Mouse (Mus musculus): ENCODE measurements at regions not wholly inside any gene's neighbourhood (a gene's known extent, or its start where the extent isn't known, plus 50 kb on each side); places are given as distances from the start of the nearest gene placed in this dataset.

DNA sequence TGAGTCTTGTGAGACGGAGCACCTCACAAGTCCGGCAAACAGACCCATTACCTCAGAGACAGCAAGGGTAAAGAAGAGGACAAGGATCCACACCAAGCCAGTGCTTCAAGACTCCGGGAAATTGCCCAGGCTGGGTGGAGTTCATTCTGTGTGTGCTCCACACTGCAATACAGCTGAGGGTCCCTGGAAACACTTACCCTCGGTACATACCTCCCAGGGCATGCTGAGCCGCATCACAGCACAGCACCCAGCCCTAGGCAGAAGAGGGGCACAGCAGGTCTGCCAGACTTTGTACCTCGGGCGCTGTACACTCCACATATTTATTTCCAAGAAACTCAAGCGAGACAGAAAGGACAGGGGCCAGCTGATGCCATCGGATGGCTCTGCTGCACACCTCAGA lies 54.5 kb upstream of the Cmc1 start:
- ATAC-seq (replicated peaks in 1 of 2; ENCODE audit: insufficient read depth in 1 of 2, low FRiP score in 2 of 2, low TSS enrichment in 1 of 2, low read depth in 1 of 2, poor library complexity in 2 of 2, severe bottlenecking in 2 of 2) = no peak

DNA sequence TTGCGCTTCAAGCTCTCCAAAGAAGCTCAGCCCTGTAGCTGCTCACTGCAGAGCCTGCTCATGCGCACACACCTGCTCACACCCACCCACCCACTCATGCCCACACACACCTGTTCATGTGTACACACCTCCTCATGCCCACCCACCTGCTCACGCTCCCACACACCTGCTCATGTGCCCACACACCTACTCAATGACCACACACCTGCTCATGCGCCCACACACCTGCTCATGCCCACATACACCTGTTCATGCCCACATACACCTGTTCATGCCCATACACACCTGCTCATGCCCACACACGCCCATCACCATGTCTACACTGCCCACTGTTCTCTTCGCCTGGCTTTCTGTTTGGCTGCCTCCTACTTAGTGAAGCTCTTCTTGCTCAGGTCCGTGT lies 56.5 kb upstream of the Cmc1 start:
- no peak for ATAC-seq (replicated peaks in 1 of 2; ENCODE audit: insufficient read depth in 1 of 2, low FRiP score in 2 of 2, low TSS enrichment in 1 of 2, low read depth in 1 of 2, poor library complexity in 2 of 2, severe bottlenecking in 2 of 2)

DNA sequence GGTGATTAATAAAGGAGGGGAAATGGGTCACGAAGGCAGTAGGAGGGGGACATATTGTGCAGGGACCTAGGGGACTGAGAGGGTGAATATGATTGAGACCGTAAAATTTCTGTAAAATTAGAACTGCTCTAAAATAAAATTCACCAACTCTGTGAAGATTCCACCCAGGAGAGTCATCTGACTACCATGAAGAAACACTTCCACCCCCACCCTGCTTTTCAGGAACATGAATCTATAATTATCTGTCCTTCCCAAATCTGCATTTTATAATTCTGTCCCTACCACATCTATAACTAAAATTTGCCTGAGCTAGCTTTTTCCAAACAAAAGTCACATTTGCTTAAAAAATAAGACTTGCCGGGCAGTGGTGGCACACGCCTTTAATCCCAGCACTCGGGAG lies 69.7 kb upstream of the Cmc1 start:
- ATAC-seq (replicated peaks in 1 of 2; ENCODE audit: insufficient read depth in 1 of 2, low FRiP score in 2 of 2, low TSS enrichment in 1 of 2, low read depth in 1 of 2, poor library complexity in 2 of 2, severe bottlenecking in 2 of 2) = no peak

DNA sequence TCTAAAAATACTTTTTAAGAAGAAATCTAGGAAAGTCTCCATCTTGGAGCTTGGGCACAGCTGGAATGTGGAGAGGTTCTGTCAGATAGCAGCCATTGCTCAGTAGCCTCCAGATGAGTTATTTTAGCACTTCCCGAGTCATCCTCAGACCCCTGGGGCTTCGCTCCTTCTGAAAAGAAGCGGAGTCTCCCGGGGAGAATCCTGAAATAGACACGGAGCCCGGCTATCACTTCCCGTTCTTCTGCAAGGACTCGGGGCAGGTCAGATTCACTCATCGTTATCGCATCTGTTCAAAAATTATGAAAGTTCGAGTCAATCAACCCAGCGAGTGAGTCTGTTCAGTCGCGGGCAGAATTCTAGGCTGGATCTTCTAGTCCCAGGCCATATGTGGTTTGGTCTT lies 71.2 kb upstream of the Cmc1 start:
- ATAC-seq (replicated peaks in 1 of 2; ENCODE audit: insufficient read depth in 1 of 2, low FRiP score in 2 of 2, low TSS enrichment in 1 of 2, low read depth in 1 of 2, poor library complexity in 2 of 2, severe bottlenecking in 2 of 2) = no peak

DNA sequence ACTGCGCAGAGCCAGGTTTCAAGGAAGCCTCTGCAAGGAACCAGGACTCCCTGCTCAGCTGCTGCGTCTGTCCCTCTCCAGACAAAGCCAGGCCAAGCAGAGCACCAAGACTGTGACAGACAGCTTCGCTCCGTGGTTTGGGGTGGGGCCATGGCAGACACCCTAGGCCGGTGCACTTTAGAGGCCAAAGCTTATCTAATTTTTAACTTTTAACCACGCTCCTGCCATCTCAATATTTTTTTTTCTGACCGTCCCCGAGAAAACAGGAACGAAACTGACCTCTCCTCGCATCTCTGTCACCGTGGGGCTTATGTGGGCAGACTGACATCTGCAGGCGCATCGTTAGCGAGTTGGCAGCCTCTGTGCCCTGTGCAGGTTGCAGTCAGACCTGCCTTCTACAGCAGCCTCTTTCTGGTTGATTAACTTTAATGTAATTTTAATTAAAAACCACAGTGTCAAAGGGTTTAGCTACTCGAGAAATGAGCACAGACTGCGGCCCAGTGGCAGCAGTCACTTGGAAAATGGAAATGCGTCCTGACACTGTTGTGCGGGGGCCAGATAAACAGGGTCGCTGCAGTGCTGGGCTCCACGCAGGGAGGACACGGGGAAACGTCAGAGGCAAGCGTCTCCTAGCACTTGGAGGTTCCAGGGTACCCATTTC lies 77.6 kb upstream of the Cmc1 start:
- no peak for ATAC-seq (replicated peaks in 1 of 2; ENCODE audit: insufficient read depth in 1 of 2, low FRiP score in 2 of 2, low TSS enrichment in 1 of 2, low read depth in 1 of 2, poor library complexity in 2 of 2, severe bottlenecking in 2 of 2)

GRCm38 (mm10) chr9:118228691-118229427 lies 78.9 kb upstream of the Cmc1 start:
- no peak for ATAC-seq (replicated peaks in 1 of 2; ENCODE audit: insufficient read depth in 1 of 2, low FRiP score in 2 of 2, low TSS enrichment in 1 of 2, low read depth in 1 of 2, poor library complexity in 2 of 2, severe bottlenecking in 2 of 2)

DNA sequence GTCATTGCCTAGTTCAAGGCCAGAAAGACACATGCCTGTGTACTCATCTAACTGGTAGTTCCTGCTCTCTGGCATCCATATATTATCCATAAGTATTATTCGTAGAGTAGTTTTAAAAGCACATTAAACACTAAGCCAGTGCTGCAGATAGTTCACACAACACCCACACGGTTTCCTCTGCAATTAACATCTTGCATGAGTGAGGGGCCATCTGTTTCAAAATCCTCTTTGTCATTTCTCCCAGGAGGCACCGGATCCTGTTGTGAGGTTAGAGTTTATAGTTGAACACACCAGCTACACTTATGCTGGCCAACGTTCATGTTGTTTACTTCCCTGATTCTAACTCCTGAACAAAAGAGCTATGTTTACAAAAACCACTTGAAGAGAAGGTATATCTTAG lies 90.7 kb upstream of the Cmc1 start:
- ATAC-seq (replicated peaks in 1 of 2; ENCODE audit: insufficient read depth in 1 of 2, low FRiP score in 2 of 2, low TSS enrichment in 1 of 2, low read depth in 1 of 2, poor library complexity in 2 of 2, severe bottlenecking in 2 of 2) = no peak

DNA sequence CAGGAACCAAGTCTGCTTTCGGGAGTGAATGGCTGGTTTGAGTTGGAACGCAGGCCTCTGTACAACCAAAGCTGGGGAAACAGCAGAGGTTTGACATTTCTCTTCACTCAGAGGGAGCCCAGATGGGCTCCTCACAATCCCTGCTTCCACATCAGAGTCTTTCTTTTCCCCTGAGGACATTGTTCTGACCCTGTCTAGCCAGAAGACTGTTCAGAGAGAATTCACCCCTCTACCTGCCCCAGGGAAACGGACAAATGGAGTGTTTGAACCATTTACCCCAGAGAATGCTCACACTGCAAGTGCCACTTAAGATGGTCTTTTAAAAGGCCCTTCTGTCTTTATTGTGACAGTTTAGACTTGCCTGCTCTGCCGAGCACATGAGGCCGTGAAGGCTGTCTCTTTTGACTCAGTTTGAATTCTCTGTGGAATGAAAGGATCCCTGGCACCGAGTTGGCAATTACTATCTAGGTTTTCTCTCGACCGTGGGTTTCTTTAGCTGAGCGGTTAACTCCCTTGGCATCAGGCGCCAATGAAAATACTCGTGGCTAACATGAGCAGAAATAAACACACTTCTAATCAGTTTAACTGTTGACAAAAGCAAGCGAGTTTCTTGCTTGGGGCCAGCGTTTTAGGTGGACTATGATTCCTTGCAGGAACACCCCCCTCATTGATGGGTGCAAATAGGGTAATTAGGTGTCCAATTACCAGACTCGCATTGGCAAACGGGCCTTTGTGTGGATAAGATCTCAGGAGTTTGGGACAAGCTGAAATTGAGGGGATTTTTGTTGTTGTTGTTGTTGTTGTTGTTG lies 97.0 kb upstream of the Cmc1 start:
- no peak for ATAC-seq (replicated peaks in 1 of 2; ENCODE audit: insufficient read depth in 1 of 2, low FRiP score in 2 of 2, low TSS enrichment in 1 of 2, low read depth in 1 of 2, poor library complexity in 2 of 2, severe bottlenecking in 2 of 2)

GRCm38 (mm10) chr9:118253829-118254228 lies 103.9 kb upstream of the Cmc1 start:
- no peak for ATAC-seq (replicated peaks in 1 of 2; ENCODE audit: insufficient read depth in 1 of 2, low FRiP score in 2 of 2, low TSS enrichment in 1 of 2, low read depth in 1 of 2, poor library complexity in 2 of 2, severe bottlenecking in 2 of 2)

GRCm38 (mm10) chr9:118255200-118255733 lies 105.3 kb upstream of the Cmc1 start:
- ATAC-seq (replicated peaks in 1 of 2; ENCODE audit: insufficient read depth in 1 of 2, low FRiP score in 2 of 2, low TSS enrichment in 1 of 2, low read depth in 1 of 2, poor library complexity in 2 of 2, severe bottlenecking in 2 of 2) = no peak

DNA sequence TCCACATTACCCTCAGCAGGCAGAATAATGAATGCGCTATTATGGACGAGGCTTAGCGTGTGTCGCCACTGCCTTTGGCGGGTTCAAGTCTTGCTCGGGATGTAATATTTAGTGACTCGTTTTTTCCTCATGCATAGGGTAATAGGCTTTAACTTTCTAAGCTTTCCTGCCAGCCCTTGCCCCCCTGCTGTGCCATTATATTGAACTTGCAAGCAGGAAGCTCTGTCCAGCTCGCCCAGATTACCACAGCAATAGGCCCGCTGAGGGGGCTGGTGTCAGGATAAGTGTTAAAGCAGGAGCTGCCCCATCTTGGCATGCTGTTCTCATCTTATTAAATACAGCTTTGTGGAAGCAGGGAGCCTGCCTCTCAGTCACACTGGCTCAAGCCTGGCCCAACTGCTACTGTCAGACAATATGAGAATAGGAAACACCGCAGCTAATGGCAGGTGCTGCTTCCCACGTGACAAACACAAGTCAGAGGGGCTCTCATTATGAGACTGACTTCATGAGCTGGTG lies 105.8 kb upstream of the Cmc1 start:
- ATAC-seq (replicated peaks in 1 of 2; ENCODE audit: insufficient read depth in 1 of 2, low FRiP score in 2 of 2, low TSS enrichment in 1 of 2, low read depth in 1 of 2, poor library complexity in 2 of 2, severe bottlenecking in 2 of 2) = no peak

GRCm38 (mm10) chr9:118266298-118266697 lies 116.3 kb upstream of the Cmc1 start:
- no peak for ATAC-seq (replicated peaks in 1 of 2; ENCODE audit: insufficient read depth in 1 of 2, low FRiP score in 2 of 2, low TSS enrichment in 1 of 2, low read depth in 1 of 2, poor library complexity in 2 of 2, severe bottlenecking in 2 of 2)

DNA sequence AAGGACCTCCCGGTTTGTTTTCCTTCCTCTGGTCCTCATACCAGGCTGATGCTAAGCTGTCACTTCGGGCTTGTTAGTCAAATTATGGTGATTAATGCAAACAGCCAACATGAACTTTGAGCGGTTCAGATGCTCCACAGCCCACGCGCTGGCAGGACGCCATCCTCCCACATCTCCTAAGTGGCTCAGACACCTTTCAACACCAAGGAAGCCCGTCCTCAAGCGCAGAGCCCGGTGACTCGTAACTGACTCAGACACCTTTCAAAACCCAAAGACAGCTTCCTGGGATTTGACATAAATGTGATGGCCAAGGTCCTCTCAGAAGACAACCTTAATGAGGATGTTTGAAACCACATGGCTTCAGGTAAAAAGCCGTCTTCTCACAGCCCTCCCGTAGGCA lies 121.7 kb upstream of the Cmc1 start:
- ATAC-seq (replicated peaks in 1 of 2; ENCODE audit: insufficient read depth in 1 of 2, low FRiP score in 2 of 2, low TSS enrichment in 1 of 2, low read depth in 1 of 2, poor library complexity in 2 of 2, severe bottlenecking in 2 of 2) = no peak

- ATAC-seq (replicated peaks in 1 of 2; ENCODE audit: insufficient read depth in 1 of 2, low FRiP score in 2 of 2, low TSS enrichment in 1 of 2, low read depth in 1 of 2, poor library complexity in 2 of 2, severe bottlenecking in 2 of 2) = peak; percentile 32 to 59
Measured at GRCm38 (mm10) chr9:118272713-118273407, 122.9 kb upstream of the Cmc1 start.

GRCm38 (mm10) chr9:118285481-118285880 lies 135.5 kb upstream of the Cmc1 start:
- no peak for ATAC-seq (replicated peaks in 1 of 2; ENCODE audit: insufficient read depth in 1 of 2, low FRiP score in 2 of 2, low TSS enrichment in 1 of 2, low read depth in 1 of 2, poor library complexity in 2 of 2, severe bottlenecking in 2 of 2)

DNA sequence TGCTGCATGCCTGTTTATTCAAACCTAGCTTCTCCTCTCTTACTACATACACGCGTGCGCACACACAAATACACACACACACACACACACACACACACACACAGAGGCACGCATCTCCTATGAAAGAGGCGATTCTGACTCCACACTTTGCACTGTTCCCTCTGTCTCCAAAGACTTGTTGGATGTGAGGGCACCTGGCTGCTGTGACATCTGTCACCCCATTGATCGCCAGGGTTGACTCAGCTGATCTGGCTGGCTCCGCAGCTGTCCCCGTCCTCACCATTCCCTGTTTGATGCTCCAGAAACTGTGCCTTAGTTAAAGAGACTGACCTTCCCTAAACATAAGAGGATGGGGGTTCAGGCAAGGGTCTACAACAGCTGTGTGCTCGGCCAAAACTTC lies 137.6 kb upstream of the Cmc1 start:
- no peak for ATAC-seq (replicated peaks in 1 of 2; ENCODE audit: insufficient read depth in 1 of 2, low FRiP score in 2 of 2, low TSS enrichment in 1 of 2, low read depth in 1 of 2, poor library complexity in 2 of 2, severe bottlenecking in 2 of 2)

- no peak for ATAC-seq (replicated peaks in 1 of 2; ENCODE audit: insufficient read depth in 1 of 2, low FRiP score in 2 of 2, low TSS enrichment in 1 of 2, low read depth in 1 of 2, poor library complexity in 2 of 2, severe bottlenecking in 2 of 2)
Measured at GRCm38 (mm10) chr9:118292836-118293235, 142.9 kb upstream of the Cmc1 start.

Measured in hematopoietic stem cell, adult 5-6 weeks (primary cell).